Mouse (Mus musculus): ENCODE data around the gene Cts7.

Cts7 gene

GRCm38 (mm10) chr13:61358097-61358496 lies at the start of gene Cts7:
Cts7 (minus strand) TSS chr13:61358197.
- DNase-seq (ENCODE audit: low read depth, low spot score) = no peak
